Comparison of ENCODE assay signal across 29 mouse cellular contexts in genomic region chr2:157823456-157823855, GRCm38 (mm10).
DNase-seq lines count a peak whose midpoint lies in the region; ATAC-seq and TF ChIP-seq lines count a peak whose summit lies in the region.
"Had no signal": no experiment of that assay in that cellular context is flagged by ENCODE, and none has a peak within 500 bp of the region (broad histone marks: within the 10 kb centered on the region; RNA-seq: fewer than 3 reads in every experiment).

No protein-coding gene starts in this region.

- peaks cover 36% of the 10 kb centered on the region for H3K4me1 ChIP-seq in heart, embryonic 10.5 days
- H3K4me1 ChIP-seq in heart, adult 2 months (ENCODE audit: control insufficient read depth, insufficient read depth, low read length): no peaks in the 10 kb centered on the region; the same call in 1 of the 2 replicates
- peaks cover 28% of the 10 kb centered on the region for H3K4me1 ChIP-seq in heart, embryonic 15.5 days (replicated peaks)
- H3K4me1 ChIP-seq: liver, embryonic 15.5 days had no signal

- no peak for TF ChIP-seq POLR2A in heart, adult 2 months (IDR thresholded peaks at IDR 0.05; ENCODE audit: insufficient read depth, low read depth, low read length)

- TF ChIP-seq EP300 in heart, adult 2 months (IDR thresholded peaks at IDR 0.05; ENCODE audit: insufficient read depth, low read depth, low read length): no peak

- H3K27me3 ChIP-seq in heart, embryonic 10.5 days (ENCODE audit: insufficient read depth, poor library complexity, severe bottlenecking): no peaks in the 10 kb centered on the region
- no peaks in the 10 kb centered on the region for H3K27me3 ChIP-seq in heart, adult 2 months (ENCODE audit: control insufficient read depth, insufficient read depth, low read length)
- no peaks in the 10 kb centered on the region for H3K27me3 ChIP-seq in heart, embryonic 15.5 days
- H3K27me3 ChIP-seq: CH12.LX; limb, embryonic 12.5 days; liver, embryonic 15.5 days had no signal

- H3K79me2 ChIP-seq in heart, adult 2 months (replicated peaks; ENCODE audit: control insufficient read depth, insufficient read depth, low read length): no peaks in the 10 kb centered on the region

- no peak for DNase-seq in frontal cortex, postnatal 36 days (ENCODE audit: low spot score in 2 of 2)
- no peak for DNase-seq in heart, embryonic 10.5 days (ENCODE audit: low spot score)
- DNase-seq in heart, adult 2 months: no peak
- DNase-seq in heart, postnatal 25 days (ENCODE audit: low spot score): no peak
- DNase-seq in brain, adult 2 months (ENCODE audit: low read depth, low spot score): peak; percentile 62
- no peak for DNase-seq in thymus, postnatal 10 days (ENCODE audit: low spot score in 2 of 2)
- DNase-seq: adrenal gland, adult 2 months; adrenal gland, postnatal 36 days; cerebellum, postnatal 14 days; forebrain, postnatal 0 days; gastrocnemius, postnatal 14 days; kidney, adult 9 months; kidney, postnatal 10 days; layer of hippocampus, adult 9-11 months; lung, embryonic 14.5 days; lung, postnatal 14 days; midbrain, embryonic 14.5 days; retina, postnatal 1 day; right cerebral cortex, postnatal 25 days had no signal

- peaks cover 7% of the 10 kb centered on the region; the same call in 1 of the 2 replicates for H3K36me3 ChIP-seq in heart, embryonic 10.5 days
- no peaks in the 10 kb centered on the region for H3K36me3 ChIP-seq in heart, adult 2 months (ENCODE audit: control insufficient read depth, insufficient read depth, low read length)
- no peaks in the 10 kb centered on the region for H3K36me3 ChIP-seq in heart, embryonic 15.5 days

- no peak overlapping the region for H3K9ac ChIP-seq in heart, adult 2 months (ENCODE audit: low read depth, low read length)
- no peak overlapping the region for H3K9ac ChIP-seq in heart, embryonic 15.5 days
- H3K9ac ChIP-seq: forebrain, postnatal 0 days; hindbrain, embryonic 14.5 days; limb, embryonic 12.5 days; liver, embryonic 15.5 days; lung, embryonic 14.5 days had no signal

- H3K4me3 ChIP-seq in heart, embryonic 10.5 days: no peak overlapping the region
- H3K4me3 ChIP-seq in heart, adult 2 months: no peak overlapping the region
- no peak overlapping the region for H3K4me3 ChIP-seq in heart, embryonic 15.5 days
- H3K4me3 ChIP-seq: erythroblast, embryonic 14.5 days; limb, embryonic 12.5 days; liver, embryonic 15.5 days had no signal

- H3K27ac ChIP-seq in heart, embryonic 10.5 days: peak overlapping the region; percentile 63; the same call in 1 of the 2 replicates
- H3K27ac ChIP-seq in heart, adult 2 months: no peak overlapping the region
- peak overlapping the region; percentile 68 for H3K27ac ChIP-seq in heart, embryonic 15.5 days
- H3K27ac ChIP-seq: hindbrain, embryonic 14.5 days; limb, embryonic 12.5 days; liver, embryonic 15.5 days; stomach, postnatal 0 days had no signal

- ATAC-seq in frontal cortex, adult (ENCODE audit: low TSS enrichment): peak; percentile 88
- 0 out of 2 replicates have a peak, but pooled peaks have one; percentile 34 for ATAC-seq in heart, embryonic 15.5 days (replicated peaks; ENCODE audit: insufficient number of reproducible peaks, insufficient read depth, low FRiP score, low read depth)
- ATAC-seq: activated CD4-positive, CD25-positive, alpha-beta regulatory T cell, adult 4 months; forebrain, postnatal 0 days; intestine, postnatal 0 days had no signal

- no peaks in the 10 kb centered on the region for H3K9me3 ChIP-seq in heart, embryonic 10.5 days
- no peaks in the 10 kb centered on the region for H3K9me3 ChIP-seq in heart, embryonic 15.5 days (replicated peaks)
- H3K9me3 ChIP-seq: limb, embryonic 12.5 days; liver, embryonic 15.5 days had no signal

- peak overlapping the region; percentile 22 for H3K4me2 ChIP-seq in heart, embryonic 15.5 days
- H3K4me2 ChIP-seq: hindbrain, embryonic 14.5 days; limb, embryonic 12.5 days; liver, embryonic 15.5 days; lung, embryonic 14.5 days had no signal

- intact Hi-C loops in heart, adult 2 months (cut with DNase I): loop anchor here (5.0 kb wide), 1 partner anchor 39 kb away; no protein-coding TSS in a partner anchor
- intact Hi-C loops in heart, postnatal 25 days (cut with DNase I): loop anchor here (5.0 kb wide), 1 partner anchor 49 kb away; no protein-coding TSS in a partner anchor

- WGBS in heart, embryonic 10.5 days: 48% methylated on average over 3 of the region's 3 CpGs
- 50% methylated on average over 3 of the region's 3 CpGs for WGBS in heart, adult 2 months
- 49% methylated on average over 3 of the region's 3 CpGs for WGBS in heart, embryonic 15.5 days

- TF ChIP-seq CTCF in heart, adult 2 months (IDR thresholded peaks at IDR 0.05): no peak
